ENCODE assay signal across 9 mouse cellular contexts in the genomic region with DNA sequence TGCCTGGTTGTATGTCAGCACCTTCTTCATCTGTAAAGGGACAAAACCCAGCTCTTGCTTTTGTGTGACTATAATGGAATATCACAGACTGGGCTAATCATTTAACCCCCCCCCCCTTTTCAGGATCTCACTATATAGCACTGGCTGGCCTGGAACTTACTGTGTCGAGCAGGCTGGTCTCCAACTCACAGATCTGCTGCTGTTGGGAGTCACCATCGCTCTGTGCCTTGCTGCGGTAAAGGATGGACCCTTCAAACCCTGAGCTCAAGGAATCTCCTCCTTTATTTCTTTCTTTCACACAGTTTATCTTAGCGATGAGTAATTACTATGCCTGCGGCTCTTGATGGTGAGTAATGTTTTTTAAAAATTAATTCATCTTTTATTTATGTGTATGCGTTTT. TPM values are rescaled to one million over a fixed set of nuclear protein-coding genes. Genes with fewer than 3 reads are reported as not detected.
DNase-seq lines count a peak whose midpoint lies in the region; ATAC-seq and TF ChIP-seq lines count a peak whose summit lies in the region.
"Had no signal": no experiment of that assay in that cellular context is flagged by ENCODE, and none has a peak within 500 bp of the region (broad histone marks: within the 10 kb centered on the region; RNA-seq: fewer than 3 reads in every experiment).

A gene (plus strand): TSS at position 301 of the 400 bp plus-strand sequence.

- 99% methylated on average over 6 of the region's 6 CpGs for WGBS in cerebellum, adult 2 months
- 92% methylated on average over 6 of the region's 6 CpGs for WGBS in heart, postnatal 0 days
- 84% methylated on average over 6 of the region's 6 CpGs for WGBS in liver, embryonic 12.5 days (ENCODE audit: insufficient replicate concordance)

- no peak for ATAC-seq in megakaryocyte, adult 5-6 weeks (ENCODE audit: poor library complexity, severe bottlenecking)
- no peak for ATAC-seq in heart, postnatal 0 days (ENCODE audit: insufficient read depth, low read depth)
- no peak for ATAC-seq in liver, embryonic 12.5 days

- H3K4me1 ChIP-seq in cerebellum, adult 2 months (ENCODE audit: control insufficient read depth, insufficient read depth, low read length), result no peaks in the 10 kb centered on the region
- peaks cover 91% of the 10 kb centered on the region for H3K4me1 ChIP-seq in megakaryocyte, embryonic 14.5 days
- no peaks in the 10 kb centered on the region for H3K4me1 ChIP-seq in heart, postnatal 0 days (ENCODE audit: control insufficient read depth, insufficient read depth)
- peaks cover 35% of the 10 kb centered on the region for H3K4me1 ChIP-seq in liver, embryonic 12.5 days

- no peaks in the 10 kb centered on the region; the same call in 1 of the 2 replicates for H3K27me3 ChIP-seq in cerebellum, adult 2 months (ENCODE audit: control insufficient read depth, insufficient read depth, low read length)
- no peaks in the 10 kb centered on the region for H3K27me3 ChIP-seq in megakaryocyte, embryonic 14.5 days (replicated peaks)
- no peaks in the 10 kb centered on the region for H3K27me3 ChIP-seq in heart, postnatal 0 days (ENCODE audit: control insufficient read depth, insufficient read depth, low read length)
- H3K27me3 ChIP-seq in liver, embryonic 12.5 days (replicated peaks), result 0 out of 2 replicates have a peak, but pooled peaks cover 8% of the 10 kb centered on the region

- H3K9me3 ChIP-seq in megakaryocyte, embryonic 14.5 days, result no peaks in the 10 kb centered on the region
- H3K9me3 ChIP-seq in heart, postnatal 0 days (replicated peaks; ENCODE audit: control insufficient read depth, low read length), result no peaks in the 10 kb centered on the region
- no peaks in the 10 kb centered on the region for H3K9me3 ChIP-seq in liver, embryonic 12.5 days (replicated peaks)

- no peak for DNase-seq in cerebellum, adult 2 months
- no peak for DNase-seq in cerebellum, postnatal 25 days
- DNase-seq in heart, postnatal 0 days (ENCODE audit: low spot score), result no peak
- DNase-seq in thymus, postnatal 0 days (ENCODE audit: low spot score), result no peak
- DNase-seq in embryo, embryonic 9.5 days (ENCODE audit: extremely low spot score), result no peak

- H3K36me3 ChIP-seq in megakaryocyte, embryonic 14.5 days (replicated peaks; ENCODE audit: low read length), result peaks cover 7% of the 10 kb centered on the region
- H3K36me3 ChIP-seq in heart, postnatal 0 days (replicated peaks; ENCODE audit: control insufficient read depth, insufficient read depth, low read length), result no peaks in the 10 kb centered on the region
- H3K36me3 ChIP-seq in liver, embryonic 12.5 days, result no peaks in the 10 kb centered on the region

- H3K4me2 ChIP-seq in heart, postnatal 0 days (ENCODE audit: low read depth, low read length), result no peak within 1 kb of the TSS
- no peak within 1 kb of the TSS for H3K4me2 ChIP-seq in liver, embryonic 12.5 days

- TF ChIP-seq POLR2A in cerebellum, adult 2 months (IDR thresholded peaks at IDR 0.05; ENCODE audit: borderline replicate concordance, insufficient read depth, low read length), result no peak

- H3K9ac ChIP-seq in heart, postnatal 0 days (replicated peaks; ENCODE audit: low read depth, low read length), result no peak within 1 kb of the TSS
- H3K9ac ChIP-seq in liver, embryonic 12.5 days, result no peak within 1 kb of the TSS

- H3K4me3 ChIP-seq in cerebellum, adult 2 months (replicated peaks; ENCODE audit: insufficient read depth, low read depth, low read length), result no peak within 1 kb of the TSS
- H3K4me3 ChIP-seq in megakaryocyte, embryonic 14.5 days (replicated peaks), result no peak within 1 kb of the TSS
- no peak within 1 kb of the TSS for H3K4me3 ChIP-seq in heart, postnatal 0 days (ENCODE audit: low read depth, low read length)
- no peak within 1 kb of the TSS for H3K4me3 ChIP-seq in liver, embryonic 12.5 days
- H3K4me3 ChIP-seq: erythroblast, embryonic 14.5 days had no signal

- TF ChIP-seq CTCF in cerebellum, adult 2 months (IDR thresholded peaks at IDR 0.05; ENCODE audit: borderline replicate concordance, insufficient read depth, low read depth, low read length), result no peak
- TF ChIP-seq CTCF in heart, postnatal 0 days (IDR thresholded peaks at IDR 0.05; ENCODE audit: low read depth), result no peak

- no peak within 1 kb of the TSS for H3K27ac ChIP-seq in cerebellum, adult 2 months (ENCODE audit: insufficient read depth, low read length)
- H3K27ac ChIP-seq in heart, postnatal 0 days (ENCODE audit: low read depth), result no peak within 1 kb of the TSS
- no peak within 1 kb of the TSS for H3K27ac ChIP-seq in liver, embryonic 12.5 days

- TF ChIP-seq EP300 in heart, postnatal 0 days (IDR thresholded peaks at IDR 0.05; ENCODE audit: low read depth), result no peak

RNA-seq across cellular contexts. Expression of the gene that starts here (rescaled TPM):
- 15.0 and 20.2 TPM in 2 replicates for polyA plus RNA-seq in cerebellum, adult 2 months (2012; rRNA removed)
- polyA plus RNA-seq in megakaryocyte, embryonic 14.5 days (2012; ENCODE audit: insufficient read depth, low replicate concordance), result 331 and 373 TPM in 2 replicates
- 0.18 and 1.6 TPM in 2 replicates for total RNA-seq in megakaryocyte, adult 5-6 weeks (2015)
- 0.26 and 0.49 TPM in 2 replicates for total RNA-seq in megakaryocyte, adult 5-6 weeks (2017)
- 70.5 and 99.9 TPM in 2 replicates for total RNA-seq in heart, postnatal 0 days (2014; rRNA removed; ENCODE audit: low replicate concordance)
- 21.9 and 25.3 TPM in 2 replicates for polyA plus RNA-seq in heart, postnatal 0 days (2015; fragmentation: Nextera tagmentation; extraction: Ambion mirVana)
- polyA plus RNA-seq in liver, embryonic 12.5 days (2016; fragmentation: Nextera tagmentation; extraction: Ambion mirVana), result 19.2 and 21.5 TPM in 2 replicates
- 4.2 and 5.1 TPM in 2 replicates for polyA plus RNA-seq in thymus, postnatal 0 days (2015; fragmentation: Nextera tagmentation; extraction: Ambion mirVana)

Comparison
In these comparisons a context has a peak if more than half of its experiments do, and no peak if none do; other contexts are left out.
1. RNA of the gene that starts here (total RNA-seq): 70.5 to 99.9 TPM in heart, postnatal 0 days; 0.18 to 1.6 TPM in megakaryocyte, adult 5-6 weeks; every median in the first group is over 10 times any median in the second.
2. RNA of the gene that starts here (polyA plus RNA-seq): 331 to 373 TPM in megakaryocyte, embryonic 14.5 days; 21.9 to 25.3 TPM in heart, postnatal 0 days, 19.2 to 21.5 TPM in liver, embryonic 12.5 days, 15.0 to 20.2 TPM in cerebellum, adult 2 months and 4.2 to 5.1 TPM in thymus, postnatal 0 days; every median in the first group is over 10 times any median in the second.